Mouse (Mus musculus) gonadal fat pad, adult 2 months (tissue): ENCODE measurements at regions not wholly inside any gene's neighbourhood (a gene's known extent, or its start where the extent isn't known, plus 50 kb on each side); places are given as distances from the start of the nearest gene placed in this dataset.

Experiments
- DNase-seq: peaks from one replicate; pipeline ENCODE4 v3.0.0-alpha.2; 2012; ENCODE audit warnings: low read depth

GRCm38 (mm10) chr2:138123331-138123730, 133.0 kb upstream of the Btbd3 start:
- DNase-seq: no peak

- DNase-seq: no peak
These were observed 135.5 kb upstream of the Btbd3 start for GRCm38 (mm10) chr2:138120868-138121267.

GRCm38 (mm10) chr2:138120131-138120530, 136.2 kb upstream of the Btbd3 start:
- DNase-seq: no peak

- DNase-seq: peak; percentile 93
These were observed 156.6 kb upstream of the Btbd3 start for GRCm38 (mm10) chr2:138099777-138100176.

GRCm38 (mm10) chr2:138085390-138085789, 171.0 kb upstream of the Btbd3 start:
- DNase-seq: no peak

- no peak for DNase-seq
These were observed 171.6 kb upstream of the Btbd3 start for GRCm38 (mm10) chr2:138084564-138085283.

DNA sequence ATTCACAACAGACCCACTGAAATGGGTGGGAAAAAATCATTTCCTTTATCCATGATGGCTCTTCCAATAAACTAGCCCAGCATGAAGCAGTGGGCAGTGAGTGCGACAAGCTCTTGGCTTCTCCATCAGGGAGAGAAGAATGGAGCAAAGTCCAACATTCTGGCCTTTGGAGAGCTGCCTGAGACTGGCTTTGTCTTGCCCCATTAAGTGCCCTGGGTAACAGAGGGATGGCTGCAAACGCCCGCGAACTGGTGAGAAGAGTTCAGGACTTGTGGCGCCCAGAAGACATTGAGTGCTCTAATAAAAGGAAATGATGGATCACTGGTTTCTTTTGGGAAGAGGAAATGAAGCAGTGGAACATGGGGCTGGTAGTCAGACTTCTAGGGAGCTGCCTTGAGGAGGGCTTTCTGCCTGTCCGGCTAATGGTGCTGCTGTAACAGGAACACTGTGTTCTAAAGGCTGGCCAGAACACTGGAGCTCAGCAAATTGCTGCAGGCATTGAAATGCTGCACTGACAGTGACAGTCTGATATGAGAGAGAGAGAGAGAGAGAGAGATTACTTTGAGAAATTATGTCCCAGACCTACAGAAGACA, 182.2 kb upstream of the Btbd3 start:
- no peak for DNase-seq

GRCm38 (mm10) chr2:138072165-138072728, 184.1 kb upstream of the Btbd3 start:
- DNase-seq: no peak

DNA sequence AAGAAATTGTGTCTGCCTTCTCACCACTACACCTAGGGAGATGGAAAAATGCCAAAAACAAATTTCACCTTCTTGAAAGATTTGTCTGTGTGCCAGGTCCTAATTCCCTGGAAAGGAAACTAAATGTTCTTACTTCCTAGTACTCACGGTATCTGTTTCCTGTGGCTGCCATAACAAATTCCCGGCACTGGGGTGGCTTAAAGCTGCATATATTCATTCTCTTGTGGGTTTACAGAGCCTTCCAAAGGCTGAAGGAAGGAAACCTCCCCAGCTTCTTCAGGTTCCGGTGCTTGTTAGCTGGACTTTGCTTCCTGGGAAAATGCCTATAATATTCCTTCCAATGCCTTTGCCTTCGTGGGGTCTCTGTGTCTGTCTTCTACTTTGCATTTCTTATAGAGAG, 203.3 kb upstream of the Btbd3 start:
- no peak for DNase-seq

DNA sequence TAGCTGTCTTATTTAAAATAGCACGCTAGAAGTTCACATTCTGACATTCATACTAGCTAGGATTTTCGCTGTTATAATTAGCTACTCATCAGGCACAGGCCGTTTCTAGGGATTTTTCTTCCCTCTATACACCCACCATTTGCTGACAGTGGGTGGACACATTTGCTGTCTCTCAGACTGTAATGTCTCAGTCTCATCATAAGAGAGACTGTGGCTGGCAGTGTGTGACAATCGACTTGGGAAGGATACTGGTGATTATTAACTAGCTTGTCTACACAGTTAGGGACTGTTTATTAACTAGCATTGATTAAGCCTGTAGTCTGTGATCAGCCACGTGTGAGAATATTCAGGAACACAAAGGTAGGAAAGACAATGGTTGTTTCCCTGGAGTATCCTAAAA, 208.0 kb upstream of the Btbd3 start:
- DNase-seq: no peak

DNA sequence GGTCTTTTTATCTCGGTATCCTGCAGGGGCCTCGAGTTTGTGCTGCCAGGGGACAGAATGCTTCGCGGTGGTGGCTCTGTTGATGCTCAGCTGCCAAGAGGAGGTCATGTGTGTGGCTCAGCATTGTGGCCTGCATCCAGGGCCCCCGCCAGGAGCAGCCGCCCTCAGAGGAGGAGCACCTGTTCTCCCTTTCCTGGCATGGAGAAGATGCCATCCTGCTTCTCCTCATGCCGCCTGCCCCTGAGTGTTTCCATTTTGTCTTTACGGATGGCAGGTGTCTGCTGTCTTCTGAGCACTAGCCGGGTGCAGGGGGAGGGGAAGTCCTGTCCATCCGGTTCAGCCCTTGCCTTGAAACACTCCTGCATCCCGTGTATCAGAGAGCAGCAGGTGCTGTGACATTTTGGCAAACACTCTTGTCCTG, 208.6 kb upstream of the Btbd3 start:
- no peak for DNase-seq

DNA sequence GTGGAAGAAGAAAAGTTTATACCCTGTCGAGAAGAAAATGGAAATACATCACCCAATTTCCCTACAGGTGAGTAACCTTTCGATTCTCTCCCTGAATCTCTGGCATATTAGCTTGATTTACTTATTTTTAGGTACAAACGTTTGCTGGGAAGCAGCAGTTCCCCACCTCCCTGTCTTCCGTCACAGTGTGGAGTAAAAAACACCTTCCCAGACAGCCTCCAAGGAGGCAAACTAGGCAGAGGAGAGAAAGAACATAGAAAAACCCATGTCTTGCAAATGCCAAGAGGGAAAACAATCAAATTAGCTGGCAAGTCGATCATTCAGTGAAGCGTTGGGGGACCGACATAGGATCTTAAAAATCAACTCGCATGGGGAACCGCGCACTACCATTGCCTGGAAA, 209.0 kb upstream of the Btbd3 start:
- DNase-seq: no peak

GRCm38 (mm10) chr2:138046918-138047317, 209.4 kb upstream of the Btbd3 start:
- DNase-seq: no peak

DNA sequence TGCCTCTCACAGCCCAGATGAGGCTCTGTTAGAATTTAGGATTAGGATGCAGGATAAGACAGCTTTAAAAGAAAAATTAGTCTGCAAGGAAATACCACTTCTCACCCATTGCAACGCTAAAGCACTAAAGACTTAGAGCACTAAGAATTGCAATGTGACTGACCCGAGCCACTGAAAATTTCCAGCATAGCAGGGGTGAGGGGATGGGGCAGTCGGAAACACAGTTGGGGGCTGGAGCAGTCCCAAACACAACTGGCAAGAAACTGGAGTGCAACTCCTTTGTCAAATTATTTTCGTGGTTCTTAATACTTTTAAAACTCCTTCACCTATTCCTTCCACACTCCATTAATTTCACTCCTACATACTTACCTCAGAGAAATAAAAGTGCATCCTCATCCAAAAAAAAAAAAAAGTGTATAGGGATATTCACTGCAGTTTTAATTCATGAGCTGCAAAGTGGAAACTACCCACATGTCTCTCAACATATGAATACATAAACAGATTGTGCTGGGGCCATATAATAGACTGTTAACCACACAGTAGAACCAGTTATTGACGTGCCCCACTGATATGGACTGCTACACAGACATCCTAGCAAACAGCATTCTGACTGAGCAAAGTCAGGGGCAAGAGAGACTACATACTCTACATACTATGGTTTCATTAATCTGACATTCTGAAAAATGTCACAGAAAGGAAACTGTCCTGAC, 210.3 kb upstream of the Btbd3 start:
- DNase-seq: no peak

- DNase-seq: no peak
These were observed 215.7 kb upstream of the Btbd3 start for GRCm38 (mm10) chr2:138040706-138041105.

GRCm38 (mm10) chr2:138040302-138040701, 216.1 kb upstream of the Btbd3 start:
- DNase-seq: no peak

DNA sequence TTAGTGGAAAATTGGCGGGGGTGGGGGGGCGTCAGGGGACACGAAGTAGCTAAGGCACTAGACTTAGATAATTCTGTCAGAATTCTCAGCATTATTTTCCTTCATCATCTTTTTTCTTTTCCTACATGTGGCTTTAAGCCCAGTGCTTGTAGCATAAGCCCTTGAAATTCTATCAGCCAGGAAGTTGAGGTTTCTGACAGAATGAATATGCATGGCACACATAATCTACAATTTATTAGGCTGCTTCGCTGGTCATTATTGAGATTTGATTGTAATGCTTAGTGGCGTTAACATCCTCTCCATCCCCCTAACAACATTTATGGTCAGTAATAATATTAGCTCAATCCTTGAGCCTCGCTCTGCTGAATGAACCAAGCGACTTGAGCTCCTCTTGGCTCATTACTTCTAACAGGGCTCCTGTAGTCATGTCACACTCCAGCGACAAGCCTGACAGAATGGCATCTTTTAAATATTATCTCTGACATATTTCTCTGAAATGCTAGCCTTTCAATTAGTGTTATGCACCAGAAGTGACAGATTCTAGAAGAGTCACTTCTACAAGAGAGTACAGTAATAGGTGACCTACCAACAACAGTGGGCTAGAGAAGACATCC, 222.1 kb upstream of the Btbd3 start:
- no peak for DNase-seq

DNA sequence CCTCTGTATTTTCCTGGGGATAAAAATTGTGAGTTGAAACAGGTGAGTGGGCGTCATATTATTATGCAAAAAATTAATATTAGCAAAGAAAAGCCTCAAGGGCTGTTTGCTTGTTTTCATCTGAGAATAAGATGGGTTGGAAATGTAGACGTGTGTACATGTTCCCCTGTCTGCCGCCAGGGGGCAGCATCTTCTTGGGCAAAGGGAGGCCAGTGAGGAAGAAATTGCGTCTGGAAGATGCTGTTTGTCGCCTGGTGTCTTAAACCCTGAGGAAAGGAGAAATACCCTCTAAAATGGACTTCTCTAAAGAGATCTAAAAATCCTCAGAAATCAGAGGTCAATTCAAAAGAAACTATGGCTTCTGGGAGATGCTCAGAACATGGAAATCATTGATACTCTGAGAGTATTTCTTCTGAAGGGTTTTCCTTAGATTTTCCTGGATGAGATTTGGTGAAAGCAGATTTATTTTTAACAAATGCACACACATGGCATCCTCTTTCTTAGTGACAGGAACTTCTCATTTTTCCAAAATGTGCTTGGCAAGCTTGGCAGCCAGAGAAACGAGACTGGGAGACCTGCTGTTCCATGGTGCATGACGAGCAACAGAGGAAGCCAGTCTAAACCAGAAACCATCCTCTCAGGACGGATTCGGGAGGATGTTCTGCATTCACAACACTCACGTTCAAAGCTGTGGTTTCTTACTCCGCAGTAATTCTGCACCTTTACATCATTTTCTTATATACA, 222.8 kb upstream of the Btbd3 start:
- DNase-seq: no peak

DNA sequence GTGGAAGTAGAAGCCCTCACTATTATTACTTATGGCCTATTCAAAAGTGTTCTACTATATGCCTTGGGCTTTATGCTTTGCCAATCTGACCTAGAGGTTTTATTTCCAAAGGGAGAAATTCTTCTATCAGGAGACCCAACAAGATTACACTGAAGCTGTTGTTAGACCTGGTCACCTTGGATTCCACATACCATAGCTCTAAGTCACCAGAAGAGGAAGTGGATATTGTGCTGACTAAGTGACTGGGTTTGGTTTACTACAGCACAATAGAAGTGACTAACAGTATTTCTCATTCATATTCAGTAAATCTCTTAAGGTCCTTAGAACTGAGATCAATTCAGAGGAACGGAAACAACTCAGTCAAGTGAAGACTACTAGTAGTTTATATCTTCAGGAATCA, 229.0 kb upstream of the Btbd3 start:
- no peak for DNase-seq

DNA sequence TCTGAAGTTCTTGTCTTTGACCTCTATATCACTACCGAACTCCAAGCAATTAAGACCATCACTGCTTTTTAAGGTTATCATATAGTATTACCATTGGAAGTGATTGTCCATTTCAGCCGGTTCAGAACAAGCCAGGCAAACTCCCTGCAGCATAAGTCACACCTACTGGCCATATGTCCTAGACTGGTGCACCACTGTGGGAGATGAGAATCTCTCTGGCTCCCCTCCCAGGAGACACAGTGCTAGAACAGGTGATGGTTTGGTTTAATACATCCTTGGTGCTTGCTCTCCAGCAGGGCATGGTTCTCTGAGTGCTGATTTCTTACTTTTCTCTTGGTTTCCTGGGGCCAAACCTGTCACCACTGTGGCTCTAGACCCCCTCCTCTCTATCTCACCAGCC, 232.8 kb upstream of the Btbd3 start:
- DNase-seq: no peak

DNA sequence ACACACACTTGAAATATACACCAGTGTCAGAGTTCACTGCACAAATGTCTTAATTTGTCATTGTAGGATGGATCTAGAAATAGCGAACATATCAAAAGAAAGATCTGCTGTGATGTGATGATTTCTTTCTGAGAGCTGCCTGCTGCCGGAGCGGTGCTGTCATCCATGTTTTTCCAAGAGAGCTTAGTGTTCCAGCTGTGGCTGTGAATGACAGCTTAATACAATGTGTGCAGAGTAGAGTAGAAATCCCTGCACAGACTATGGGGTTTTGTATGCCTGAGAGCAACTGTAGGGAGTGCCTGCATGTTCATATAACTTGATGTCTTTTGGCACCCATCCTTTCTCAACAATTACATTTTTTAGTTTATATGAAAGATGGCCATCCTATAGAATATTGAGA, 274.6 kb upstream of the Btbd3 start:
- DNase-seq: no peak

DNA sequence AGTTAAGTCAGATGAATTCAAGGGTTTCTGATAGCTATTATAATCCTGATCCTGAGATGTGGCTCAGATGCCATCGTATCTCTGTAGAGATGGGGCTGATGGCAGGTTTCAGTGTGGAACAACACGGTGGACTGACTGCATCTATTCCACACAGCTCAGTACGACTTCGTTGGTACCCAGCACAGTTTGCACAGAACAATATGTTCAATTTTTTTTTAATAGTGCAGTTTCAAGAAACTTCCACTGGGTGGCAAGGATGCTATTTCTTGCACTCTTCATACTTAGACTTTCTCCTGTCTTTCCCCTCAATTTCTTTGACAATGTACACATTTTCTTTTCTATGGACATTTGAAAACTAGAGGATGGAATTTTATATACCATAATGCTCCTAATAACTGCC, 278.6 kb upstream of the Btbd3 start:
- no peak for DNase-seq
